10 mouse cellular contexts compared by ENCODE assay signal in the genomic region with DNA sequence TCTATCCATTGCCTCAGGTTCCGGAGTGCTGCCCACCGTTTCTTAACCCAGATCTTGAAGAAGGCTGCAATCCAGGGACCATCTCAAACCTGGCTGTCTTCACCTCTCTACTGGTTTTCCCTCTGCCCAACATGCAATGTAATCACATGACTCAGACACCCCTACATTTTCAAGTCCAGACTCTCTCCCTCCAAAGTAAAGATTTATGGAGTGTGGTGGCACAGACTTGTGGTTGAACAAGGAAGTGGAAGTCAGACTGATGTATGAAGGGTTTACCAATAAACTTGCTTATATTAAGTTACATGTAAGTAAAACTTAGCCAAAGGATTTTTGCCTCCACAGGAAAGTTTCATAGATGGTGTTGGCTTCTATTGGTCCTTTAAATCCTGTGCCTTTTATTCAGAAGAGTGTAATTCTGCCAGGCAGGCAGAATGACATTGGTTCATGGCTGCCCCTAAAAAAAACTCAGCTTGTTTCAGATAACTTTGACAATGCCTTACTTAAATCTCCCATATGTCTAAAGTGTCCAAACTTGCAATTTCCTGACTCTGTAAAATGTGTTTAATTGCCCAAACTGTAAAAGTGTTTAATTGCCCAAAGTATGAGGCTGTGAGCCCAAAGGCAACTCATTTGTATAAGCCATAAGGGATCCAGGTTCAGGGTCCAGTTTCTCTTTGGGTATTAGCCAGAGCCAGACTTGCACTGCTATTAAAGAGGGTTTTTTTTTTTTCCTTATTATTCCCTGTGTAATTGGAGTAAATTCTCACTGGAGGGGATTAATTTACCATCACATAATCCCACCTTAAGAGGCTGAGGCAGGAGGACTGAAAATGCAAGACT.
DNase-seq lines count a peak whose midpoint lies in the region; ATAC-seq and TF ChIP-seq lines count a peak whose summit lies in the region.
"Had no signal": no experiment of that assay in that cellular context is flagged by ENCODE, and none has a peak within 500 bp of the region (broad histone marks: within the 10 kb centered on the region; RNA-seq: fewer than 3 reads in every experiment).

No protein-coding gene starts in this region.

- H3K27me3 ChIP-seq in heart, adult 2 months (ENCODE audit: control insufficient read depth, insufficient read depth, low read length) = no peaks in the 10 kb centered on the region
- H3K27me3 ChIP-seq in liver, adult 2 months (ENCODE audit: control insufficient read depth, insufficient read depth, low read length) = peaks cover 3% of the 10 kb centered on the region
- H3K27me3 ChIP-seq in liver, embryonic 12.5 days (replicated peaks) = peaks cover 31% of the 10 kb centered on the region
- 0 out of 2 replicates have a peak, but pooled peaks cover 4% of the 10 kb centered on the region for H3K27me3 ChIP-seq in liver, postnatal 0 days (ENCODE audit: insufficient read depth, low read length)
- H3K27me3 ChIP-seq in midbrain, embryonic 11.5 days (ENCODE audit: control insufficient read depth, insufficient read depth, low read length) = no peaks in the 10 kb centered on the region

- H3K9me3 ChIP-seq in liver, embryonic 12.5 days (replicated peaks) = no peaks in the 10 kb centered on the region
- no peaks in the 10 kb centered on the region for H3K9me3 ChIP-seq in liver, postnatal 0 days (ENCODE audit: low read length)
- no peaks in the 10 kb centered on the region for H3K9me3 ChIP-seq in midbrain, embryonic 11.5 days (ENCODE audit: control insufficient read depth, low read length)

- peak; percentile 16; the same call in 1 of the 2 replicates for TF ChIP-seq CTCF in heart, adult 2 months (IDR thresholded peaks at IDR 0.05)
- TF ChIP-seq CTCF in liver, adult 2 months (IDR thresholded peaks at IDR 0.05; ENCODE audit: low read depth, low read length) = no peak
- 0 out of 2 replicates have a peak, but pooled peaks have one; percentile 3 for TF ChIP-seq CTCF in liver, postnatal 0 days (IDR thresholded peaks at IDR 0.05; ENCODE audit: low read depth)

- no peak overlapping the region for H3K4me2 ChIP-seq in liver, embryonic 12.5 days
- peak overlapping the region; percentile 13; the same call in 1 of the 2 replicates for H3K4me2 ChIP-seq in liver, postnatal 0 days (ENCODE audit: low read depth, low read length)
- H3K4me2 ChIP-seq in midbrain, embryonic 11.5 days = no peak overlapping the region

- H3K9ac ChIP-seq in heart, adult 2 months (ENCODE audit: low read depth, low read length) = no peak overlapping the region
- no peak overlapping the region for H3K9ac ChIP-seq in liver, adult 2 months (ENCODE audit: low read depth, low read length)
- H3K9ac ChIP-seq in liver, embryonic 12.5 days = no peak overlapping the region
- H3K9ac ChIP-seq in liver, postnatal 0 days (replicated peaks) = no peak overlapping the region
- no peak overlapping the region for H3K9ac ChIP-seq in midbrain, embryonic 11.5 days (ENCODE audit: low read length)

- WGBS in heart, adult 2 months = 94% methylated on average over 2 of the region's 2 CpGs
- WGBS in liver, adult 2 months = 96% methylated on average over 2 of the region's 2 CpGs
- WGBS in liver, embryonic 12.5 days (ENCODE audit: insufficient replicate concordance) = 80% methylated on average over 2 of the region's 2 CpGs
- WGBS in liver, postnatal 0 days (ENCODE audit: insufficient replicate concordance) = 86% methylated on average over 2 of the region's 2 CpGs
- WGBS in midbrain, embryonic 11.5 days = 97% methylated on average over 2 of the region's 2 CpGs

- H3K36me3 ChIP-seq in heart, adult 2 months (ENCODE audit: control insufficient read depth, insufficient read depth, low read length) = no peaks in the 10 kb centered on the region
- no peaks in the 10 kb centered on the region for H3K36me3 ChIP-seq in liver, adult 2 months (ENCODE audit: control insufficient read depth, insufficient read depth, low read length)
- no peaks in the 10 kb centered on the region for H3K36me3 ChIP-seq in liver, embryonic 12.5 days
- H3K36me3 ChIP-seq in liver, postnatal 0 days (replicated peaks; ENCODE audit: insufficient read depth, low read length) = no peaks in the 10 kb centered on the region
- no peaks in the 10 kb centered on the region for H3K36me3 ChIP-seq in midbrain, embryonic 11.5 days (ENCODE audit: control insufficient read depth, insufficient read depth, low read length)

- no peaks in the 10 kb centered on the region for H3K79me2 ChIP-seq in heart, adult 2 months (replicated peaks; ENCODE audit: control insufficient read depth, insufficient read depth, low read length)
- no peaks in the 10 kb centered on the region for H3K79me2 ChIP-seq in liver, adult 2 months (ENCODE audit: control insufficient read depth, insufficient read depth, low read length)

- intact Hi-C loops in heart, adult 2 months (cut with DNase I) = no loop called here

- no peak overlapping the region for H3K4me3 ChIP-seq in heart, adult 2 months
- no peak overlapping the region for H3K4me3 ChIP-seq in liver, adult 2 months (ENCODE audit: insufficient read depth, low read depth, low read length)
- H3K4me3 ChIP-seq in liver, embryonic 12.5 days = no peak overlapping the region
- no peak overlapping the region for H3K4me3 ChIP-seq in brown adipose tissue, adult 24 weeks (ENCODE audit: insufficient read depth, low read depth, low read length)
- H3K4me3 ChIP-seq in liver, postnatal 0 days (ENCODE audit: low read depth, low read length) = no peak overlapping the region
- H3K4me3 ChIP-seq in midbrain, embryonic 11.5 days (ENCODE audit: low read depth, low read length) = no peak overlapping the region

- no peak for ATAC-seq in liver, embryonic 12.5 days
- no peak for ATAC-seq in liver, postnatal 0 days
- no peak for ATAC-seq in midbrain, embryonic 11.5 days (ENCODE audit: low FRiP score)

- DNase-seq in heart, adult 2 months = no peak
- DNase-seq in heart, adult 11 months = no peak
- DNase-seq in liver, adult 2 months (ENCODE audit: extremely low read depth, low read depth, low spot score) = peak; percentile 8
- DNase-seq in liver, postnatal 0 days = no peak
- DNase-seq in adrenal gland, postnatal 10 days = no peak
- DNase-seq in midbrain, embryonic 11.5 days (ENCODE audit: low spot score, missing footprints) = no peak
- DNase-seq: cerebellum, adult 8-10 months had no signal

- no peak for TF ChIP-seq EP300 in heart, adult 2 months (IDR thresholded peaks at IDR 0.05; ENCODE audit: insufficient read depth, low read depth, low read length)
- TF ChIP-seq EP300 in liver, postnatal 0 days (IDR thresholded peaks at IDR 0.05; ENCODE audit: low read depth) = no peak

- no peak for TF ChIP-seq POLR2A in heart, adult 2 months (IDR thresholded peaks at IDR 0.05; ENCODE audit: insufficient read depth, low read depth, low read length)
- no peak for TF ChIP-seq POLR2A in liver, adult 2 months (IDR thresholded peaks at IDR 0.05; ENCODE audit: extremely low read depth, insufficient read depth, low read length)

- no peak overlapping the region for H3K27ac ChIP-seq in heart, adult 2 months
- H3K27ac ChIP-seq in liver, adult 2 months (replicated peaks; ENCODE audit: insufficient read depth, low read depth, low read length) = no peak overlapping the region
- no peak overlapping the region for H3K27ac ChIP-seq in liver, embryonic 12.5 days
- H3K27ac ChIP-seq in brown adipose tissue, adult 24 weeks (replicated peaks; ENCODE audit: low read depth, low read length) = peak overlapping the region; percentile 66
- H3K27ac ChIP-seq in liver, postnatal 0 days (ENCODE audit: low read depth) = no peak overlapping the region
- H3K27ac ChIP-seq in midbrain, embryonic 11.5 days (ENCODE audit: low read depth, low read length) = no peak overlapping the region
- H3K27ac ChIP-seq: macrophage had no signal

- no peaks in the 10 kb centered on the region; the same call in 1 of the 2 replicates for H3K4me1 ChIP-seq in heart, adult 2 months (ENCODE audit: control insufficient read depth, insufficient read depth, low read length)
- peaks cover 7% of the 10 kb centered on the region; the same call in 1 of the 2 replicates for H3K4me1 ChIP-seq in liver, adult 2 months (ENCODE audit: control insufficient read depth, insufficient read depth, low read length)
- 0 out of 2 replicates have a peak, but pooled peaks cover 8% of the 10 kb centered on the region for H3K4me1 ChIP-seq in liver, embryonic 12.5 days
- peaks cover 4% of the 10 kb centered on the region; the same call in 1 of the 2 replicates for H3K4me1 ChIP-seq in brown adipose tissue, adult 24 weeks (ENCODE audit: control insufficient read depth, insufficient read depth, insufficient read length, low read length)
- H3K4me1 ChIP-seq in liver, postnatal 0 days (ENCODE audit: insufficient read depth) = 0 out of 2 replicates have a peak, but pooled peaks cover 5% of the 10 kb centered on the region
- H3K4me1 ChIP-seq in midbrain, embryonic 11.5 days (ENCODE audit: control insufficient read depth, insufficient read depth, low read length) = peaks cover 4% of the 10 kb centered on the region
